Mouse (Mus musculus): ENCODE results near the gene Cyyr1. TPM values are rescaled to one million over a fixed set of nuclear protein-coding genes. Genes with fewer than 3 reads are reported as not detected.

The Cyyr1 gene
- total and polyA plus RNA-seq, 3 experiments, result not detected

DNA sequence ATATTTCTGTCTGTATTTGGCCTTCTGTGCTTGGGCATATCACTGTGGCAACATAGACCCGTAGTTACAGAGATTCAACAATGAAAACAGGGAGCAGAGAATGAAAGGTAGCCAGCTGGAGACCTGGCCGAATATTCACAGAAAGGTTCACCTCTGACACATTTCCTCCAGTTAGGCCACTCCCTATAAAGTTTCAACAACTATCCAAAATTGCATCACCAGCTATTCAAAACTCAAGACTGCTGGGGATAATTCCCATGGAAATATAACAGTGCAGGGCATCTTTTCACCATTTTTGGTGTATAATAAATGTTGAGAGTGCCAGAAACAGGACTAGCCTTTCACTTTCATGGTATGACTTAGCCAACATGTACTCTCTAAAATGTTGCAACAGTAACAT, 130.3 kb downstream of the Cyyr1 start:
- TF ChIP-seq CHD1 (IDR thresholded peaks at IDR 0.05; ENCODE audit: low read depth, low read length) (no peak), EP300 (IDR thresholded peaks at IDR 0.05; ENCODE audit: low read length) (no peak), CHD2 (IDR thresholded peaks at IDR 0.05; ENCODE audit: low read length) (no peak), TCF12 (IDR thresholded peaks at IDR 0.05; ENCODE audit: low read depth, low read length) (no peak), POLR2AphosphoS2 (IDR thresholded peaks at IDR 0.05; ENCODE audit: low read depth, low read length) (no peak), RAD21 (IDR thresholded peaks at IDR 0.05; ENCODE audit: low read depth, low read length) (no peak), NELFE (IDR thresholded peaks at IDR 0.05; ENCODE audit: low read depth, low read length) (no peak), ZMIZ1 (IDR thresholded peaks at IDR 0.05; ENCODE audit: low read depth, low read length) (no peak), TBP (conservative IDR thresholded peaks at IDR 0.05; ENCODE audit: low read depth, low read length) (no peak), MAX (IDR thresholded peaks at IDR 0.05; ENCODE audit: low read length) (no peak)
- in situ Hi-C loops (cut with MboI; ENCODE audit: low pct_ligation_motif_present, low pct_unique_long_range_greater_than_20kb, low sequenced_read_pairs) (no loop called here), dilution Hi-C loops (cut with MboI; ENCODE audit: extremely low pct_ligation_motif_present, extremely low pct_unique_long_range_greater_than_20kb, low sequenced_read_pairs) (no loop called here)
- H3K27me3 ChIP-seq (replicated peaks), result no peaks in the 10 kb centered on the region
- no peaks in the 10 kb centered on the region for H3K36me3 ChIP-seq (replicated peaks in 1 of 2; ENCODE audit: control insufficient read depth in 1 of 2, insufficient read depth in 1 of 2, low read length in 1 of 2)
- no peaks in the 10 kb centered on the region for H3K9me3 ChIP-seq (replicated peaks; ENCODE audit: low read length)
- H3K79me2 ChIP-seq (replicated peaks; ENCODE audit: control insufficient read depth, extremely low read depth, insufficient read depth, poor library complexity, severe bottlenecking), result no peaks in the 10 kb centered on the region
- H3K9ac ChIP-seq (ENCODE audit: insufficient read depth, low read depth), result no peak overlapping the region
- peak overlapping the region; percentile 10; the same call in 1 of the 2 replicates for H3K4me2 ChIP-seq (ENCODE audit: insufficient read depth, low read depth, poor library complexity, severe bottlenecking)
- no peaks in the 10 kb centered on the region for H3K4me1 ChIP-seq (ENCODE audit: control insufficient read depth in 1 of 2, insufficient read depth in 2 of 2)
- H3K4me3 ChIP-seq (replicated peaks in 1 of 3; ENCODE audit: low read depth in 2 of 3, low read length in 2 of 3, poor library complexity in 1 of 3), result no peak overlapping the region
- no peak for DNase-seq (ENCODE audit: extremely low read depth)
- H3K27ac ChIP-seq (ENCODE audit: insufficient read depth, low read depth), result no peak overlapping the region

DNA sequence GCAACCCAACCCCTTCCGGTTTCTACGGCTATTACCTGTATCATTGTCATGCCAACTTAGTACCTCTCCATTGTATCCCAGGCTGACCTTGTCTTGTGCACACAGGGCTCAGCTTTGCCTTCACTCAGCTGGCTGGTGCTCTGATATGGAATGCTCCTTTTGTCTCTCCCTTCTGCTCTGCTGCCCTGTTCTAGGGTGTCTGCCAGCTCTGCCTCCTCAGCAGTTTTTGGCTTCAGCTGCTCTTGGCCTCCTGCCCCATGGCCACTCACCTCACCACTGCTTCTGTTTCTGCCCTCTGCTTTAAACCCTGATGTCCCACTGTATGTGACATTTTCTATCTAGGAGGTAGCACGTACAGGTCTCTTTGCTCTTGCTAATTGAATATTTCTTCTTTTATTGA, 137.8 kb downstream of the Cyyr1 start:
- no peaks in the 10 kb centered on the region for H3K79me2 ChIP-seq (replicated peaks; ENCODE audit: control insufficient read depth, extremely low read depth, insufficient read depth, poor library complexity, severe bottlenecking)
- no peak for DNase-seq (ENCODE audit: extremely low read depth)
- H3K36me3 ChIP-seq (replicated peaks in 1 of 2; ENCODE audit: control insufficient read depth in 1 of 2, insufficient read depth in 1 of 2, low read length in 1 of 2), result no peaks in the 10 kb centered on the region
- dilution Hi-C loops (cut with MboI; ENCODE audit: extremely low pct_ligation_motif_present, extremely low pct_unique_long_range_greater_than_20kb, low sequenced_read_pairs) (no loop called here), in situ Hi-C loops (cut with MboI; ENCODE audit: low pct_ligation_motif_present, low pct_unique_long_range_greater_than_20kb, low sequenced_read_pairs) (no loop called here)
- H3K4me3 ChIP-seq (replicated peaks in 1 of 3; ENCODE audit: low read depth in 2 of 3, low read length in 2 of 3, poor library complexity in 1 of 3), result no peak overlapping the region
- TF ChIP-seq ELF1 (IDR thresholded peaks at IDR 0.05; ENCODE audit: low read depth, low read length), result no peak
- no peak for TF ChIP-seq BHLHE40 (IDR thresholded peaks at IDR 0.05; ENCODE audit: low read depth, low read length)
- TF ChIP-seq ZC3H11A (IDR thresholded peaks at IDR 0.05; ENCODE audit: low read depth, low read length), result no peak
- no peak for TF ChIP-seq ZNF384 (IDR thresholded peaks at IDR 0.05; ENCODE audit: low read depth, low read length)
- no peak for TF ChIP-seq GABPA (IDR thresholded peaks at IDR 0.05; ENCODE audit: insufficient replicate concordance, low read depth, low read length)
- TF ChIP-seq USF1 (IDR thresholded peaks at IDR 0.05; ENCODE audit: low read depth, low read length), result no peak
- TF ChIP-seq MAX (IDR thresholded peaks at IDR 0.05; ENCODE audit: low read length), result no peak
- no peak for TF ChIP-seq JUN (IDR thresholded peaks at IDR 0.05; ENCODE audit: insufficient read depth, low read depth, low read length)
- no peak for TF ChIP-seq RCOR1 (conservative IDR thresholded peaks at IDR 0.05; ENCODE audit: low read depth, low read length)
- TF ChIP-seq POLR2A (IDR thresholded peaks at IDR 0.05; ENCODE audit: low read depth, low read length), result no peak
- TF ChIP-seq MAFK (IDR thresholded peaks at IDR 0.05; ENCODE audit: insufficient replicate concordance, low read length), result no peak
- TF ChIP-seq ZMIZ1 (IDR thresholded peaks at IDR 0.05; ENCODE audit: low read depth, low read length), result no peak
- no peak for TF ChIP-seq SIN3A (IDR thresholded peaks at IDR 0.05; ENCODE audit: low read length)
- TF ChIP-seq MAZ (IDR thresholded peaks at IDR 0.05; ENCODE audit: low read depth, low read length), result no peak
- no peak for TF ChIP-seq E2F4 (IDR thresholded peaks at IDR 0.05; ENCODE audit: insufficient replicate concordance, low read depth, low read length)
- H3K27ac ChIP-seq (ENCODE audit: insufficient read depth, low read depth), result no peak overlapping the region
- H3K4me2 ChIP-seq (ENCODE audit: insufficient read depth, low read depth, poor library complexity, severe bottlenecking), result no peak overlapping the region
- no peaks in the 10 kb centered on the region for H3K27me3 ChIP-seq (replicated peaks)
- H3K9me3 ChIP-seq (replicated peaks; ENCODE audit: low read length), result no peaks in the 10 kb centered on the region
- H3K4me1 ChIP-seq (ENCODE audit: control insufficient read depth in 1 of 2, insufficient read depth in 2 of 2), result no peaks in the 10 kb centered on the region
- no peak overlapping the region for H3K9ac ChIP-seq (ENCODE audit: insufficient read depth, low read depth)

Data from CH12.LX (cell line).